Mouse (Mus musculus) left cerebral cortex, adult 11 months (tissue): ENCODE results near the gene Scgb1b10.
"Not testable (repeated sequence)": the region's sequence is repeated elsewhere in the genome, so short reads cannot be mapped to it uniquely, and the experiment has no call there.

Experiments
- DNase-seq: peaks from one replicate; pipeline ENCODE4 v3.0.0; 2022; ENCODE audit warnings: low spot score

Scgb1b10 gene

GRCm38 (mm10) chr7:32100553-32100952, at the start of gene Scgb1b10:
Scgb1b10 (plus strand) TSS chr7:32100853.
- DNase-seq = not testable (repeated sequence)
